Mouse (Mus musculus) thymus, adult 2 months (tissue): ENCODE data around the gene Sptbn1. TPM values are rescaled to one million over a fixed set of nuclear protein-coding genes. Genes with fewer than 3 reads are reported as not detected.
A peak's percentile ranks its signal among the peaks of the same experiment; 100 is the strongest.

Experiments
- DNase-seq: peaks from one replicate; pipeline ENCODE4 v3.0.0; 2021
- H3K27ac ChIP-seq: fragments of 200-500 bp; 2 replicates; pipeline ENCODE4 v1.5.1; 2012; ENCODE audit warnings: low read length, control low read depth; ENCODE audit not compliant: control insufficient read depth, insufficient read depth
- H3K27me3 ChIP-seq: fragments of 200-500 bp; 2 replicates; pipeline ENCODE4 v1.6.1; 2012; ENCODE audit warnings: mild to moderate bottlenecking, low read length, moderate library complexity, mixed read lengths; ENCODE audit not compliant: control insufficient read depth, insufficient read depth
- H3K36me3 ChIP-seq: fragments of 200-500 bp; 2 replicates; pipeline ENCODE4 v1.6.1; 2012; ENCODE audit warnings: mild to moderate bottlenecking, low read length, moderate library complexity; ENCODE audit not compliant: control insufficient read depth, insufficient read depth
- H3K4me1 ChIP-seq: fragments of 200-500 bp; replicated peaks from 2 replicates; pipeline ENCODE4 v1.6.1; 2012; ENCODE audit warnings: low read length; ENCODE audit not compliant: control insufficient read depth, insufficient read depth
- H3K4me3 ChIP-seq: fragments of 200-500 bp; 2 replicates; pipeline ENCODE4 v1.5.1; 2012; ENCODE audit warnings: mild to moderate bottlenecking, low read length, control low read depth, moderate library complexity; ENCODE audit not compliant: control insufficient read depth, insufficient read depth
- CTCF ChIP-seq: fragments of 200-500 bp; IDR thresholded peaks from 2 replicates; pipeline ENCODE4 v1.5.1; 2012; ENCODE audit warnings: mild to moderate bottlenecking, control low read depth, low read length, moderate library complexity, borderline replicate concordance; ENCODE audit not compliant: control insufficient read depth, poor library complexity, insufficient read depth; ENCODE audit errors: extremely low read depth
- POLR2A ChIP-seq: fragments of 200-500 bp; IDR thresholded peaks from 2 replicates; pipeline ENCODE4 v1.6.1; 2012; ENCODE audit warnings: mild to moderate bottlenecking, low read length, control low read depth, moderate library complexity; ENCODE audit not compliant: control insufficient read depth, poor library complexity, insufficient read depth; ENCODE audit errors: extremely low read depth
- WGBS: fragments of 180-500 bp; shearing (Covaris S2); methylation state at CpG from one replicate; pipeline ENCODE4 v1.1.7; 2018; 5-methylcytosine and 5-hydroxymethylcytosine counted together
- polyA plus RNA-seq: library from polyadenylated mRNA; depleted of rRNA; stranded (reverse); fragments of >200 nt; gene quantifications from 2 replicates; pipeline ENCODE4 v1.2.3, GENCODE M21; 2012

Sptbn1 gene
- polyA plus RNA-seq, 1 experiment: 48.5 TPM

DNA sequence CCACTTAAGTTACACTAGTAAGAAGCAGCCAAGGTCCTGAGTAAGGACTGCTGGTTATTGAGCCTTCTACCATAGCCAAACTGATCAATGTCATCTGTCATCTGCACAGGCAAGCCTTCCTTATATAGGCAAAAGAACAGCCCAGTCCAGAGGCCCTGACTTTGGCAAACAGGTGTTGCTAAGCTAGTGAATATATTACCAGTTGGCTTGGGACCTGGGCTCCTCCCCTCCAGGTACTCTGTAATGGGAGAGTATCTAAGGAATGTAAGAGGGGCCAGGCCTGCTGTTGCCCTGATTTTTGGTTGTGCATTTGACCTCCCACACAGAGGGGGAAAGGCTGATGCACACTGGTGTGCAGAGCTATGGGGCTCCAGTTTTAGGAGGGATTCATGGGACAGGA is 63.6 kb downstream of the Sptbn1 start:
- no peak for TF ChIP-seq CTCF
- no peak for TF ChIP-seq POLR2A
- Histone ChIP-seq H3K4me3 (no peak overlapping the region), H3K4me1 (no peaks in the 10 kb centered on the region), H3K36me3 (no peaks in the 10 kb centered on the region), H3K27ac (no peak overlapping the region), H3K27me3 (no peaks in the 10 kb centered on the region)
- DNase-seq: no peak

- Histone ChIP-seq H3K4me1 (peaks cover 4% of the 10 kb centered on the region; the same call in 1 of the 2 replicates), H3K27me3 (no peaks in the 10 kb centered on the region), H3K27ac (no peak overlapping the region), H3K4me3 (no peak overlapping the region), H3K36me3 (no peaks in the 10 kb centered on the region)
- no peak for TF ChIP-seq POLR2A
- TF ChIP-seq CTCF: no peak
- no peak for DNase-seq
These were observed 67.6 kb downstream of the Sptbn1 start for GRCm38 (mm10) chr11:30200391-30200790.

GRCm38 (mm10) chr11:30198091-30198675 is 69.8 kb downstream of the Sptbn1 start:
- TF ChIP-seq POLR2A (peak; percentile 66; the same call in 1 of the 2 replicates), CTCF (peak; percentile 67; the same call in 1 of the 2 replicates)
- Histone ChIP-seq H3K27me3 (no peaks in the 10 kb centered on the region), H3K36me3 (no peaks in the 10 kb centered on the region), H3K4me3 (peak overlapping the region; percentile 82), H3K27ac (peak overlapping the region; percentile 77), H3K4me1 (peaks cover 12% of the 10 kb centered on the region)
- WGBS: under 1% methylated on average over 34 of the region's 34 CpGs
- peak; percentile 89 for DNase-seq

GRCm38 (mm10) chr11:30197564-30198090 is 70.3 kb downstream of the Sptbn1 start:
- no peak for TF ChIP-seq CTCF
- no peak for TF ChIP-seq POLR2A
- Histone ChIP-seq H3K27ac (peak overlapping the region; percentile 77), H3K4me1 (peaks cover 12% of the 10 kb centered on the region), H3K36me3 (no peaks in the 10 kb centered on the region), H3K27me3 (no peaks in the 10 kb centered on the region), H3K4me3 (peak overlapping the region; percentile 82)
- DNase-seq: peak; percentile 54
- 2% methylated on average over 21 of the region's 21 CpGs for WGBS

DNA sequence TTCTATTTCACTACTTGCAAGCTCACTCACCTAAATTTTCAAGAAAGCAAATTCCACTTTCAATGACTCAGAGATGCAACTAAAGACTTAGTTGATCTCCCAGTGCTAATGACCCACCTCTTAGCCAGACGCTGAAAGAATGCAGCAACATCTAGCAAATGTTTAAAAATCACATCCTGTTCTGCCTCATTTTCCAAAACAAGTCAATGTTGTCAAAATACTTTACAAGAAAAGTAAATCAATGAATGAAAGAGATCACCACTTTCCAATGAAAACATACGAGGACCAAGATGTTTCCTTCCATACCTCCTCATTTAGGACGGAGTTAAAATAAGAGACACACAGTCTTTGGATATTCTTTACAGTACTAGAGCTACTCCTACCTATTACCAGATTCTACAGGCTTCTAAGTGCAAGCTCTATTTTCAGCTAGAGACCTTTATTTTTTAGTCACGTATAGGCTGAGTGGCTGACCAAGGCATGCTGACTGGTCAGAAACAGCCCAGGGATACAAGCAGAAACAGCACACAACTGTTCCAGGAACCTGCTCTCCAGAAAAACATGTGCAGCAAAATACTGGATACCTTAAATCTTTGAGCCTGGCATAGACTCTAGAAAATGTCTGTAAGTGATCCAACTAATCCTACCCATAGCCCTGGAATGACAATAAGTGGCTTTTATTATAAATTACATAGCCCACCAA is 71.5 kb downstream of the Sptbn1 start:
- Histone ChIP-seq H3K36me3 (no peaks in the 10 kb centered on the region), H3K4me1 (peaks cover 12% of the 10 kb centered on the region), H3K27ac (peak overlapping the region; percentile 88), H3K27me3 (no peaks in the 10 kb centered on the region), H3K4me3 (no peak overlapping the region; the same call in 1 of the 2 replicates)
- TF ChIP-seq CTCF (no peak), POLR2A (no peak)
- peak; percentile 9 for DNase-seq
- WGBS: 7% methylated on average over 4 of the region's 4 CpGs

GRCm38 (mm10) chr11:30195756-30196155 is 72.2 kb downstream of the Sptbn1 start:
- peak overlapping the region; percentile 48 for H3K4me3 ChIP-seq
- peak overlapping the region; percentile 95 for H3K27ac ChIP-seq
- peak; percentile 21 for DNase-seq
- peaks cover 12% of the 10 kb centered on the region for H3K4me1 ChIP-seq
- no peaks in the 10 kb centered on the region for H3K36me3 ChIP-seq
- H3K27me3 ChIP-seq: no peaks in the 10 kb centered on the region
- TF ChIP-seq CTCF: no peak
- TF ChIP-seq POLR2A: no peak
- WGBS: 14% methylated on average over 3 of the region's 3 CpGs
